ENCODE assay signal across 23 mouse cellular contexts in the genomic region with DNA sequence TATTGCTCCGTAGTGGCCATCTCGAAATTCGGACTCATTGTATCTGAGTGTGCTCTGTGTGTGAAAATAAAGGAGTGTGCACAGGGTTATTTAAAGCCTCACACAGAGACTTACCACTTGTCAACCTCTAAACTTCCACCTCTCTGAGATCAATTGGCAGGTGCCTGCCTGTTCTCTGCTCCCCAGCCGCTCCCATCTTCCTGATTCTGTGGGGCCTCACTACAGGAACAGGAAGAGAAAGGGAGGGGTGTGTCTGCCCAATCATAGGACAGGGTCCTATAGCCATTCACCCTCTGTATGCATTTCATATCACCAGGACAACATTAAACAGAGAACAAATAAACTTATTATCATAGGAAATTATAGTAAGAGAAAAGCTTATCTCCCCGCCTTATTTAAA. TPM values are rescaled to one million over a fixed set of nuclear protein-coding genes. Genes with fewer than 3 reads are reported as not detected.
"Had no signal": no experiment of that assay in that cellular context is flagged by ENCODE, and none has a peak within 500 bp of the region (broad histone marks: within the 10 kb centered on the region; RNA-seq: fewer than 3 reads in every experiment).

No protein-coding gene starts in this region.

- ATAC-seq: liver, embryonic 12.5 days; midbrain, embryonic 15.5 days had no signal

- H3K27me3 ChIP-seq: liver, embryonic 12.5 days; liver, embryonic 15.5 days; lung, embryonic 15.5 days had no signal

- H3K4me3 ChIP-seq: limb, embryonic 10.5 days; limb, embryonic 13.5 days; liver, embryonic 12.5 days; liver, embryonic 15.5 days; lung, embryonic 15.5 days; midbrain, embryonic 12.5 days; midbrain, embryonic 15.5 days; neural tube, embryonic 13.5 days had no signal

- H3K4me2 ChIP-seq: limb, embryonic 13.5 days; liver, embryonic 12.5 days; liver, embryonic 15.5 days; lung, embryonic 15.5 days; midbrain, embryonic 12.5 days; midbrain, embryonic 15.5 days; neural tube, embryonic 13.5 days had no signal

- H3K9me3 ChIP-seq: limb, embryonic 10.5 days; limb, embryonic 13.5 days; liver, embryonic 12.5 days; liver, embryonic 15.5 days; lung, embryonic 15.5 days; midbrain, embryonic 12.5 days; midbrain, embryonic 15.5 days; neural tube, embryonic 13.5 days had no signal

- DNase-seq: kidney, adult 9 months; kidney, postnatal 14 days; kidney, postnatal 4 days; liver; lung, adult 18-20 months; lung, postnatal 10 days; lung, postnatal 36 days; retina, postnatal 1 day; right cerebral cortex, postnatal 25 days; thymus, adult 18-20 months; thymus, postnatal 14 days; thymus, postnatal 4 days had no signal

- H3K27ac ChIP-seq: limb, embryonic 10.5 days; limb, embryonic 13.5 days; liver, embryonic 12.5 days; liver, embryonic 15.5 days; lung, embryonic 15.5 days; midbrain, embryonic 12.5 days; midbrain, embryonic 15.5 days; neural tube, embryonic 13.5 days had no signal

- H3K36me3 ChIP-seq: limb, embryonic 10.5 days; limb, embryonic 13.5 days; liver, embryonic 12.5 days; liver, embryonic 15.5 days; lung, embryonic 15.5 days; midbrain, embryonic 12.5 days; midbrain, embryonic 15.5 days; neural tube, embryonic 13.5 days had no signal

- H3K9ac ChIP-seq: limb, embryonic 13.5 days; liver, embryonic 12.5 days; liver, embryonic 15.5 days; lung, embryonic 15.5 days; midbrain, embryonic 12.5 days; midbrain, embryonic 15.5 days; neural tube, embryonic 13.5 days had no signal

RNA-seq across cellular contexts. Expression of a gene that starts 47.1 kb away (rescaled TPM):
- total RNA-seq: layer of hippocampus, adult 18-20 months; layer of hippocampus, postnatal 14 days; left cerebral cortex, postnatal 25 days had no signal
- polyA plus RNA-seq: liver, embryonic 12.5 days; liver, embryonic 15.5 days; midbrain, embryonic 12.5 days; neural tube, embryonic 13.5 days had no signal
